In the genomic region with DNA sequence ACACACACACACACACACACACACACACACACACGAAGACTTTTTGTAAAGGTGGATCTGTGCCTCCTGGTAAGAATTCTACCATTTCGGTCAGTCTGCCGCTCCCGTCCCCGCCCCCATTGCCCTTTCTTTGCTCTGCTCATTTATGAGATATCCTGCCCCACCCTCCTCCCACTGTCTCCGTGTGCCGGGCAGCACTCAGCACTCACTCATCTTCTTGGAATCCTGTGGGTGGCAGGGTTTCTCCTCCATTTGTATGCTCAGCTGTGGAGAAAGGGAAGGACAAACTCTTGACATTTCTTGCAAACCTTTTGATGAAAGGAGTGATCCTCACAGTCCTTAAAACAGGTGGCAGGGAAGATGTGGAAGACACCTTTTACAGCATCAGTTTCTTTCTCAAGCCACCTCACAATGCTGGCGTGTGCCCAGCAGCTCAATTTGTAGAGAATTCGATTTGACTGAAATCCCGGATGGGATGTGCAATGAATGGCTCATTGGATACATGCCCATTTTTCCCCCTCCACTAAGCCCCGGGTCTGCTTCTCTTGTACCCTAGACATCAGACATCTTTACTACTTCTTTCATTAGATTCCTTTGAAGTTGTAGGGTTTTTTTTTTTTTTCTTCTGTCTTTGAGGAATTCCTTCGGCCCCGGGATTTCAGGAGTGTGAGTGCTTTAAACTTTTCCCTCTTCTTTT, we compare ENCODE assay signal across 10 mouse cellular contexts.
A peak's percentile ranks its signal among the peaks of the same experiment; 100 is the strongest.
DNase-seq lines count a peak whose midpoint lies in the region; ATAC-seq and TF ChIP-seq lines count a peak whose summit lies in the region.
"Had no signal": no experiment of that assay in that cellular context is flagged by ENCODE, and none has a peak within 500 bp of the region (broad histone marks: within the 10 kb centered on the region; RNA-seq: fewer than 3 reads in every experiment).

No protein-coding gene starts in this region.

- no peaks in the 10 kb centered on the region for H3K9me3 ChIP-seq in neural tube, embryonic 13.5 days
- no peaks in the 10 kb centered on the region for H3K9me3 ChIP-seq in neural tube, embryonic 15.5 days (replicated peaks)

- no peak overlapping the region for H3K27ac ChIP-seq in neural tube, embryonic 13.5 days (replicated peaks)
- H3K27ac ChIP-seq in neural tube, embryonic 15.5 days (replicated peaks): no peak overlapping the region
- H3K27ac ChIP-seq in embryonic fibroblast, embryonic 13.5 days (ENCODE audit: insufficient read depth, low read length): peak overlapping the region; percentile 60
- H3K27ac ChIP-seq: limb, embryonic 13.5 days had no signal

- no peak for TF ChIP-seq POLR2A in embryonic fibroblast, embryonic 13.5 days (IDR thresholded peaks at IDR 0.05; ENCODE audit: low read depth, low read length)

- no peak overlapping the region for H3K9ac ChIP-seq in neural tube, embryonic 13.5 days
- no peak overlapping the region for H3K9ac ChIP-seq in neural tube, embryonic 15.5 days (replicated peaks)
- H3K9ac ChIP-seq: limb, embryonic 13.5 days had no signal

- ATAC-seq in neural tube, embryonic 13.5 days (ENCODE audit: low read depth): no peak
- ATAC-seq in neural tube, embryonic 15.5 days (ENCODE audit: low FRiP score): no peak

- intact Hi-C loops in gastrocnemius, postnatal 14 days (cut with DNase I; ENCODE audit: low total_unique reads): no loop called here

- no peaks in the 10 kb centered on the region for H3K4me1 ChIP-seq in neural tube, embryonic 13.5 days (replicated peaks)
- H3K4me1 ChIP-seq in neural tube, embryonic 15.5 days: no peaks in the 10 kb centered on the region; the same call in 1 of the 2 replicates
- no peaks in the 10 kb centered on the region for H3K4me1 ChIP-seq in embryonic fibroblast, embryonic 13.5 days (ENCODE audit: control insufficient read depth, insufficient read depth, low read length)
- H3K4me1 ChIP-seq: limb, embryonic 13.5 days had no signal

- 0 out of 2 replicates have a peak overlapping the region, but pooled peaks have one; percentile 9 for H3K4me2 ChIP-seq in neural tube, embryonic 13.5 days
- no peak overlapping the region for H3K4me2 ChIP-seq in neural tube, embryonic 15.5 days
- H3K4me2 ChIP-seq: limb, embryonic 13.5 days had no signal

- no peak overlapping the region for H3K4me3 ChIP-seq in neural tube, embryonic 13.5 days
- H3K4me3 ChIP-seq in neural tube, embryonic 15.5 days (replicated peaks): no peak overlapping the region
- H3K4me3 ChIP-seq in embryonic fibroblast, embryonic 13.5 days (ENCODE audit: insufficient read depth, low read length): no peak overlapping the region
- H3K4me3 ChIP-seq: limb, embryonic 13.5 days had no signal

- DNase-seq in gastrocnemius, postnatal 14 days: peak; percentile 4
- no peak for DNase-seq in gastrocnemius, adult 18-20 months (ENCODE audit: low spot score)
- DNase-seq in lung, postnatal 4 days: peak; percentile 39 to 50
- DNase-seq in embryo, embryonic 9.5 days (ENCODE audit: extremely low spot score): no peak
- DNase-seq in adrenal gland, adult 2 months: no peak

- no peaks in the 10 kb centered on the region for H3K27me3 ChIP-seq in neural tube, embryonic 13.5 days
- no peaks in the 10 kb centered on the region for H3K27me3 ChIP-seq in neural tube, embryonic 15.5 days (replicated peaks)
- H3K27me3 ChIP-seq: CH12.LX; limb, embryonic 13.5 days had no signal

- no peaks in the 10 kb centered on the region for H3K36me3 ChIP-seq in neural tube, embryonic 13.5 days
- H3K36me3 ChIP-seq in neural tube, embryonic 15.5 days: no peaks in the 10 kb centered on the region
- H3K36me3 ChIP-seq: limb, embryonic 13.5 days had no signal

- no peak for TF ChIP-seq CTCF in embryonic fibroblast, embryonic 13.5 days (IDR thresholded peaks at IDR 0.05; ENCODE audit: borderline replicate concordance, insufficient read depth, low read length)

- 64% methylated on average over 13 of the region's 13 CpGs for WGBS in neural tube, embryonic 13.5 days
- 71% methylated on average over 13 of the region's 13 CpGs for WGBS in neural tube, embryonic 15.5 days

Comparison
In these comparisons a context has a peak if more than half of its experiments do, and no peak if none do; other contexts are left out.
1. DNase-seq: peak in gastrocnemius, postnatal 14 days (single experiment) and lung, postnatal 4 days (2 of 2); none in gastrocnemius, adult 18-20 months (single experiment), embryo, embryonic 9.5 days (single experiment) and adrenal gland, adult 2 months (single experiment).